ENCODE assay signal across 20 mouse cellular contexts in genomic region chr1:94658218-94658617, GRCm38 (mm10).
"Had no signal": no experiment of that assay in that cellular context is flagged by ENCODE, and none has a peak within 500 bp of the region (broad histone marks: within the 10 kb centered on the region; RNA-seq: fewer than 3 reads in every experiment).

No protein-coding gene starts in this region.

- H3K9me3 ChIP-seq: liver, embryonic 15.5 days; lung, embryonic 15.5 days; megakaryocyte, embryonic 14.5 days; neural tube, embryonic 13.5 days; stomach, embryonic 15.5 days had no signal

- H3K4me3 ChIP-seq: liver, embryonic 15.5 days; lung, embryonic 15.5 days; megakaryocyte, embryonic 14.5 days; myocyte; neural tube, embryonic 13.5 days; stomach, embryonic 15.5 days had no signal

- H3K4me1 ChIP-seq: liver, embryonic 15.5 days; lung, embryonic 15.5 days; megakaryocyte, embryonic 14.5 days; neural tube, embryonic 13.5 days; stomach, embryonic 15.5 days had no signal

- H3K4me2 ChIP-seq: liver, embryonic 15.5 days; lung, embryonic 15.5 days; midbrain, embryonic 11.5 days; neural tube, embryonic 13.5 days; stomach, embryonic 15.5 days had no signal

- H3K9ac ChIP-seq: liver, embryonic 15.5 days; liver, postnatal 0 days; lung, embryonic 15.5 days; neural tube, embryonic 13.5 days; stomach, embryonic 15.5 days had no signal

- DNase-seq: liver, postnatal 0 days; lung, adult 2 months; lung, postnatal 14 days; lung, postnatal 36 days; midbrain, embryonic 14.5 days; right cerebral cortex, postnatal 14 days; thymus, adult 2 months; thymus, postnatal 25 days; thymus, postnatal 4 days had no signal

- ATAC-seq: liver, postnatal 0 days; lung, postnatal 0 days; midbrain, embryonic 16.5 days had no signal

- H3K27ac ChIP-seq: liver, embryonic 15.5 days; lung, embryonic 15.5 days; macrophage; neural tube, embryonic 13.5 days; stomach, embryonic 15.5 days; stomach, postnatal 0 days had no signal

- H3K36me3 ChIP-seq: liver, embryonic 15.5 days; lung, embryonic 15.5 days; neural tube, embryonic 13.5 days; stomach, embryonic 15.5 days had no signal

- H3K27me3 ChIP-seq: liver, embryonic 15.5 days; lung, embryonic 15.5 days; megakaryocyte, embryonic 14.5 days; neural tube, embryonic 13.5 days; stomach, embryonic 15.5 days had no signal
